Mouse (Mus musculus) neural tube, embryonic 15.5 days (tissue): Measurements from ENCODE around the gene Cpne5. TPM values are rescaled to one million over a fixed set of nuclear protein-coding genes. Genes with fewer than 3 reads are reported as not detected.
"Not testable (repeated sequence)": the region's sequence is repeated elsewhere in the genome, so short reads cannot be mapped to it uniquely, and the experiment has no call there.

Experiments used
- ATAC-seq: fragments of 200-750 bp; cut with Nextera tagmentation; 2 replicates; pipeline ENCODE4 v1.8.0; 2017; ENCODE audit warnings: mild to moderate bottlenecking, moderate TSS enrichment, moderate library complexity; ENCODE audit not compliant: low FRiP score
- H3K27ac ChIP-seq: fragments of 300-500 bp; sonication (generic); replicated peaks from 2 replicates; pipeline ENCODE4 v1.5.1; 2015; ENCODE audit warnings: mild to moderate bottlenecking, inconsistent platforms
- H3K27me3 ChIP-seq: fragments of 300-500 bp; sonication (generic); replicated peaks from 2 replicates; pipeline ENCODE4 v1.6.1; 2015; ENCODE audit warnings: inconsistent platforms
- H3K36me3 ChIP-seq: fragments of 300-500 bp; sonication (generic); 2 replicates; pipeline ENCODE4 v1.6.1; 2015; ENCODE audit warnings: inconsistent platforms
- H3K4me1 ChIP-seq: fragments of 300-500 bp; sonication (generic); 2 replicates; pipeline ENCODE4 v1.6.1; 2015; ENCODE audit warnings: inconsistent platforms
- H3K4me2 ChIP-seq: fragments of 300-500 bp; sonication (generic); 2 replicates; pipeline ENCODE4 v1.6.1; 2015; ENCODE audit warnings: inconsistent platforms, mild to moderate bottlenecking, moderate library complexity
- H3K4me3 ChIP-seq: fragments of 300-500 bp; sonication (generic); replicated peaks from 2 replicates; pipeline ENCODE4 v1.5.1; 2015; ENCODE audit warnings: mild to moderate bottlenecking, inconsistent platforms
- H3K9ac ChIP-seq: fragments of 300-500 bp; sonication (generic); replicated peaks from 2 replicates; pipeline ENCODE4 v1.6.1; 2015; ENCODE audit warnings: mild to moderate bottlenecking, inconsistent platforms
- H3K9me3 ChIP-seq: fragments of 300-500 bp; sonication (generic); replicated peaks from 2 replicates; pipeline ENCODE4 v1.6.1; 2016; ENCODE audit warnings: inconsistent platforms
- WGBS: fragments of 180-500 bp; shearing (Covaris S2); methylation state at CpG from one replicate; pipeline ENCODE4 v1.1.7; 2015; ENCODE audit warnings: mixed read lengths; 5-methylcytosine and 5-hydroxymethylcytosine counted together
- polyA plus RNA-seq: library from polyadenylated mRNA; unstranded; fragments of >200 nt; fragmentation: Nextera tagmentation; extraction: Ambion mirVana; gene quantifications from 2 replicates; pipeline ENCODE4 v1.2.1, GENCODE M21; 2015

Cpne5 gene
- polyA plus RNA-seq, 1 experiment from 2014 or later = 61.2 TPM

DNA sequence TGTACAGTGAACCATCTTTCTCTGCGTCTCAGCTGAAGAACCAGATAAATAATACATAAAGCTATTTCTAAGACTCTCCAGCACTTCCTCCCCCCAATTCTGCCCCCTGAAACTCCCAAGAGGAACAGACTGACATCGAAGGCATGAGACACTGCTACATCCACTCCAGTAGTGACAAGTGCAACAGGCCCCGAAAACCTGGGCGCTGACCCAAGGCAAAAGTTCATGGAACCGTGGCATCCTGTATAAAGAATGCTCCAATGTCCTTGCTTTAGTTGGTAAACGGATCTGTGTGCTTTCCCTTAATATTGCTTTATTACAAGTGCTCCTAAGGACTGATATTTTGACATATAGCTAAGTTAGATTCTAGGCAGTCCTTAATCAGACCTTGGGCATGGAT lies 16.8 kb upstream of the Cpne5 start:
- not testable (repeated sequence) for H3K4me3 ChIP-seq, H3K27ac ChIP-seq, ATAC-seq, H3K4me2 ChIP-seq, H3K9ac ChIP-seq, H3K27me3 ChIP-seq, H3K9me3 ChIP-seq
- WGBS = 90% methylated on average over 6 of the region's 6 CpGs
- H3K36me3 ChIP-seq = peaks cover 31% of the 10 kb centered on the region
- peaks cover 35% of the 10 kb centered on the region for H3K4me1 ChIP-seq

DNA sequence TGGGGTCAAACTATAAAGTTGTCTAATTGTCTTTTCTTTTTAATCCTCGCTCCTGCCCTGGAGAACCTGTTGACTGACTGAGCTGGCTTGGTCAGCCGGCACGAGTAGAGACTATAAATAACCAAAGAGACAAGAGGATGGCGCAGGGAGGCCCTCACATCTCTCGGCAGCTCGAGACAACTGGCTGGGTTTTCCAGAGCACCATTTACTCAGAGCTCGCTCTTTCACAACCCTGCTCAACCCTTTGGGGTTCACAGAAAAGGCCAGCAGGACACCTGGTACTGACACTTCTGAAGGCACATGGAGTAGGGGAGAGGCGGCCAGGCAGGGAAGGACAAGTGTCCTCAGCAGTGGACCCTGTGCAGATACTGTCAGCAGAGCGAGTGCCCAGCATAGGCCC lies 15.7 kb upstream of the Cpne5 start:
- no peak for ATAC-seq
- no peak overlapping the region for H3K27ac ChIP-seq

DNA sequence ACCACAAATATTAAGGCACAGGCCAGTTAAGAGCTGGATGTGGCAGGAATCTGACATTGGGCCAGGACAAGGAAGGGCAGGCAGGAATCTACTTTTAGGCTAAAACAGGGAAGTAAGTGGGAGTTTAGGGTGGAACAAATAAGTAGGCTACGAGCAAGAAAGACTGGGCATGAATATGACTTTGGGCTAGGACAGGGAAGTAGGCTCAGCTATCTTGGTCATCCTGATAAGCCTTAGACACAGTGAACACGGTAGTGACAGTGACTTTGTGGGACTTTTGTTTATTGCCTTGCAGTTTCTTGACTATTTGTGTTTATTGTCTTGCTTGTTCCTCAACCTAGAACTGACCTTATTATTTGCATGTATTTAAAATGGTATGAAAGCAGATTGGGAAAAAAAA lies 15.3 kb upstream of the Cpne5 start:
- Histone ChIP-seq H3K4me3 (no peak overlapping the region), H3K9me3 (no peaks in the 10 kb centered on the region), H3K27me3 (no peaks in the 10 kb centered on the region), H3K9ac (no peak overlapping the region), H3K36me3 (peaks cover 32% of the 10 kb centered on the region), H3K27ac (no peak overlapping the region), H3K4me2 (no peak overlapping the region), H3K4me1 (peaks cover 26% of the 10 kb centered on the region)
- WGBS = 87% methylated on average over 2 of the region's 2 CpGs
- ATAC-seq = no peak

More for the DNA sequence above, 15.7 kb upstream of the Cpne5 start:
- H3K9me3 ChIP-seq = no peaks in the 10 kb centered on the region
- H3K4me1 ChIP-seq = peaks cover 30% of the 10 kb centered on the region
- peaks cover 36% of the 10 kb centered on the region for H3K36me3 ChIP-seq
- H3K4me2 ChIP-seq = no peak overlapping the region
- H3K4me3 ChIP-seq = no peak overlapping the region
- no peaks in the 10 kb centered on the region for H3K27me3 ChIP-seq
- H3K9ac ChIP-seq = no peak overlapping the region
- 51% methylated on average over 9 of the region's 9 CpGs for WGBS

DNA sequence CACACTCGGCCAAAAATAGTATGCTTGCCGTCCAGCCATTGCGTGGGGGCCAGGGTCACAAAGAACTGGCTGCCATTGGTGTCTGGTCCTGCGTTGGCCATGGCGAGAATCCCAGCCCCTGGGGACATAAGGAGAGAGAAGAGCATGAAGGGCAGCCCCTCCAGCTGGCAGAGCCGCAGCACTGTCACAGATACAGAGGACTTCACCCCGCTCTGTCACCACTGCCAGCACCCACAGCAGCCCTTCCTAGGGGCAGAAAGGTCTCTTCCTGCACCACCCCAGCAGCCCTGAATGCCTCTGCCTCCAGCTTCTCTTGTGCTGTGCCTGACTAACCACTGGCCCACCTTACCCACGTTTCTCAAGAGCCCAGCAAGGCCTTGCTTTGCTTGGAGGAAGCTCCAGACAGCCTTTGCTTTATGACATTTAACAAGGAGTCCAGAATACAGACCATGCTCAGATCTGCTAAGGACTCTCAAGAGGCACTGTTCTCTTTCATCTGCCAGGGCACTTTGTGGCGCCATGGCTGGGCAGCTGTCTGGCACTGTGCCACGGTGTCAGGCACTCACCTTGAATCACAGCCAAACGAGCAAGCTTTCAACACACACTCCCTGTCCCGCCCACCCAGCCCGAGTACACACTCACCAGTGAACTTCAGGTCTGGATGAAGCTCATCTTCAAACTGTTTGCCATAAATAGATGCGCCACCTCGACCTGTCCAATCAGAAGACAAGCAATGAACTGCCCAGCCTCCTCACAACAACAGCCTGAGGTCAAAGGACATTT lies 13.8 kb upstream of the Cpne5 start:
- H3K36me3 ChIP-seq = peaks cover 25% of the 10 kb centered on the region

DNA sequence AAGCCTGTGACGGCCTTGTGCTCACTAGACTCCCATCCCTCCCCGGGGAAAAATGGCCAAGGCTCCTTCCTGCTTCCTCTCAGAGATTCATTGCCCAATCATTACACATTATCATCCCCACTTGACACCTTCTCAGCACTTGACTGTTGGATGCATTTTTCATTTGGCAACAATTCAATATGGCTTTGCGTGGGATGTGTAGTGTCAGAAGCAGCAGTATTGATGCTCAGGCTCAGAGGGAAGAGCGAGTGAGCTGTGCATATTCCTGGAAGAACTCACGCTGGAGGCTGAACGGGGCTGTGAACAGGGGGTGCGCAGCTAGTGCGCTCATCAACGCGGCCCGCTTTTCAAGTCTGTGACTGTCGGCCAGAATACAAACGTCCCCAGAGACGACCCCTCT lies 13.0 kb upstream of the Cpne5 start:
- not testable (repeated sequence) for H3K27ac ChIP-seq, H3K4me3 ChIP-seq, ATAC-seq, H3K4me2 ChIP-seq, H3K9ac ChIP-seq, H3K27me3 ChIP-seq, H3K9me3 ChIP-seq
- peaks cover 29% of the 10 kb centered on the region for H3K4me1 ChIP-seq
- WGBS = 78% methylated on average over 14 of the region's 14 CpGs
- peaks cover 25% of the 10 kb centered on the region for H3K36me3 ChIP-seq

More for the DNA sequence above, 13.8 kb upstream of the Cpne5 start:
- Histone ChIP-seq H3K9ac (no peak overlapping the region), H3K9me3 (no peaks in the 10 kb centered on the region), H3K27ac (peak overlapping the region; percentile 58; the same call in 1 of the 2 replicates), H3K4me3 (no peak overlapping the region), H3K4me2 (no peak overlapping the region), H3K27me3 (no peaks in the 10 kb centered on the region), H3K4me1 (peaks cover 23% of the 10 kb centered on the region)
- ATAC-seq = no peak
- 71% methylated on average over 15 of the region's 15 CpGs for WGBS

DNA sequence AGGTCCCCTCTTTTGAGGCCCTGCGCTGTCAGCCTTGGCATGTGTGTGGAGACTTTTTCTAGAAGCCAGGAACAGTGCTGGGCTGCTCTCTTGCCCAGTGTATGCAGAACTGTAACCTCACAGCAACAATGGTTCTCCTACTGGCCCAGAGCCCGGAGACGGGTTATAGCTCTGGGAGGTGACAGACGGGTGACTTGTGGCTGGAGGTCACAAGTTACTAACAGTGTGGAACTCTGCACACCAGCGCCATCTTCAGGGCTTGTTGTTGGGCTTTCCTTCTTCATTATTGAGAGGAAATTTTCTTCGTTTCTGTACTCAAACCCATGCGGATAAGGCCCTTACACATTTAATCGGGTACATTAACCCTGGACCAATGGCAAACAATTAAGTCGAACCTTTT lies 11.5 kb upstream of the Cpne5 start:
- H3K9ac ChIP-seq = no peak overlapping the region
- no peak overlapping the region for H3K4me3 ChIP-seq
- H3K4me2 ChIP-seq = no peak overlapping the region
- H3K27ac ChIP-seq = no peak overlapping the region
- no peaks in the 10 kb centered on the region for H3K27me3 ChIP-seq
- peaks cover 43% of the 10 kb centered on the region for H3K4me1 ChIP-seq
- 54% methylated on average over 9 of the region's 9 CpGs for WGBS
- no peaks in the 10 kb centered on the region for H3K9me3 ChIP-seq
- no peak for ATAC-seq
- H3K36me3 ChIP-seq = peaks cover 25% of the 10 kb centered on the region

DNA sequence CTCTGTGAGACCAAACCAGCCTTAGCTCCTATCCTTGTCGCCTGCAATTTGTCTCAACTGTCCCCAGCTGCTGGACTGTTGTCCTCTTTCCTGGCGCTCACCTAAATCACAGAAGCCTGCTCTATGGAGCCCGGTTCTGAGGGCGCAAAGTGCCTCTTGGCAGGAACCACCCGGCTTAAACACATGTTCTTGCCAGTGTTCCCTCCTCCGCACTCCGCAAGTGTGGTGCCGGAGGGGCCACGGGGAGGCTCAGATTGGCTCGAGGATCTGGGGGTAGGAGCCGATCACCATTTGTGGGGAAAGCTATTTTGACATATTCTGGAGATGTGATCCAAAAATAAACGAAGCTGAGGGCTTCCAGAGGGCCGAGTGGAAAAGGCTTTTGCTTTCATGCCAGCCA lies 9.9 kb upstream of the Cpne5 start:
- no peak overlapping the region for H3K9ac ChIP-seq
- H3K27ac ChIP-seq = no peak overlapping the region
- no peak for ATAC-seq
- no peak overlapping the region for H3K4me3 ChIP-seq
- no peaks in the 10 kb centered on the region for H3K9me3 ChIP-seq
- H3K36me3 ChIP-seq = peaks cover 25% of the 10 kb centered on the region
- 74% methylated on average over 13 of the region's 13 CpGs for WGBS
- H3K27me3 ChIP-seq = no peaks in the 10 kb centered on the region
- H3K4me1 ChIP-seq = peaks cover 55% of the 10 kb centered on the region
- no peak overlapping the region for H3K4me2 ChIP-seq

DNA sequence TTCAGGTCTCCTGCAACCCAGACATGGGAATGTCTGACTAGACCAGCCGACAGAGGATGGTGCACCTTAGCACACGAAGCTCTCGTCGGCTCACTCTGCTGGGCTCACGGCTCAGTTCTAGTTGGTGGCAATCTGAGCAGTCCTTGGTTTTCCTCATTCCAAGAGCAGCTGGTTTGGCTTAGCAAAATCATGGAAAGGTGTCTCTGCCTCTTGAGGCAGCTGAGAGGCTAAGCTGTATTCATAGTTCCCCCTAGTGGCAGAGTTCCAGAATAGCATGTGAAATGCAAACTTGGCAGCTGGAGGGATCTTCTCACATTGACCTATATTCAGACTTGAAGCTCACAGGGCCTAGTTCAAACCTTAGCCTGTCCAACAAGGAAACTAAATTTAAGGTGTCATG lies 8.6 kb upstream of the Cpne5 start:
- peak; percentile 58; the same call in 1 of the 2 replicates for ATAC-seq
- Histone ChIP-seq H3K36me3 (peaks cover 21% of the 10 kb centered on the region), H3K4me2 (no peak overlapping the region), H3K4me1 (peaks cover 48% of the 10 kb centered on the region), H3K9me3 (no peaks in the 10 kb centered on the region), H3K27me3 (no peaks in the 10 kb centered on the region), H3K27ac (0 out of 2 replicates have a peak overlapping the region, but pooled peaks have one; percentile 54), H3K4me3 (no peak overlapping the region), H3K9ac (no peak overlapping the region)
- WGBS = 23% methylated on average over 5 of the region's 5 CpGs

DNA sequence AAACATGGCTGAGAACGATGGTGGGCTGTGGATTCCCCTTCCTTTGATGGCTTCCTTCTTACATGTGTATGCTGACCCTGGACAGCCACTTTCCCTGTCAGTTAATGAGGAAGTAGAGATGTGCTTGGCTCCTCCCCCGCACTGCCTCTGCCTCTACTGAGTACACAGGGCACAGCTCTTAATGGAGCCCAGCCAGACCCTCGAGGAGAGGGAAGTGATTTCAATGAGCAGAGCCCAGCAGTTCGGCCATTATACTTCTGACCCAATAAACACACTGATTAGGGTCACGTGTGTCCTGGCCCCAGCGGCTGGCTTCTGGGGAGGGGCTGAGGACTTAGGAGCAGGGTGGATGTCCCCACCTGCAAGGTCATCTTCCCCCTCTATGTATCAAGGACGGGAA lies 7.8 kb upstream of the Cpne5 start:
- 32% methylated on average over 7 of the region's 7 CpGs for WGBS
- H3K4me3 ChIP-seq = no peak overlapping the region
- peaks cover 40% of the 10 kb centered on the region for H3K4me1 ChIP-seq
- 0 out of 2 replicates have a peak, but pooled peaks have one; percentile 13 for ATAC-seq
- H3K9me3 ChIP-seq = no peaks in the 10 kb centered on the region
- peaks cover 13% of the 10 kb centered on the region for H3K36me3 ChIP-seq
- no peak overlapping the region for H3K4me2 ChIP-seq
- no peaks in the 10 kb centered on the region for H3K27me3 ChIP-seq
- H3K27ac ChIP-seq = peak overlapping the region; percentile 45; the same call in 1 of the 2 replicates
- H3K9ac ChIP-seq = 0 out of 2 replicates have a peak overlapping the region, but pooled peaks have one; percentile 7

DNA sequence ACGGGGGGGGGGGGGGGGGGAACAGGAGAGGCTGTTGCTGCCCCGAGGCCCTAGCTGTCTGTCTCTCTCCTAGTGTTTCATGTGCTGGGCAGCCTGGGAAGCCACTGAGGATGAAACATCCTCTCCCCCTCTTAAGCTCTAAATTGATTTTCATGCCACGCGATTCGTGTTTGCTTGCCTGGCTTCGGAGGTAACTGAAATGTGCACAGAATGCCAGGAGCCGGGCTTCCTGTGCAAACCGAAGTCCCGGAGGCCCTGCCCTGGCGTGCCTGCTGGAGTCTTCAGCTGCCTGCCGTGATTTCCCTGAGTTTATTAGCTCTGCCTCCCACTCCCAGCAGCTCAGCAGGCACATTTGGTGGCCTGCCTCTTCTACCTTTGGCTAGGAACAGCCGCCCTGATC lies 6.9 kb upstream of the Cpne5 start:
- Histone ChIP-seq H3K4me2 (peak overlapping the region; percentile 19; the same call in 1 of the 2 replicates), H3K27ac (0 out of 2 replicates have a peak overlapping the region, but pooled peaks have one; percentile 45), H3K4me3 (no peak overlapping the region), H3K36me3 (peaks cover 7% of the 10 kb centered on the region), H3K9ac (0 out of 2 replicates have a peak overlapping the region, but pooled peaks have one; percentile 10), H3K27me3 (0 out of 2 replicates have a peak, but pooled peaks cover 4% of the 10 kb centered on the region), H3K4me1 (peaks cover 40% of the 10 kb centered on the region), H3K9me3 (no peaks in the 10 kb centered on the region)
- no peak for ATAC-seq
- WGBS = 11% methylated on average over 12 of the region's 12 CpGs

DNA sequence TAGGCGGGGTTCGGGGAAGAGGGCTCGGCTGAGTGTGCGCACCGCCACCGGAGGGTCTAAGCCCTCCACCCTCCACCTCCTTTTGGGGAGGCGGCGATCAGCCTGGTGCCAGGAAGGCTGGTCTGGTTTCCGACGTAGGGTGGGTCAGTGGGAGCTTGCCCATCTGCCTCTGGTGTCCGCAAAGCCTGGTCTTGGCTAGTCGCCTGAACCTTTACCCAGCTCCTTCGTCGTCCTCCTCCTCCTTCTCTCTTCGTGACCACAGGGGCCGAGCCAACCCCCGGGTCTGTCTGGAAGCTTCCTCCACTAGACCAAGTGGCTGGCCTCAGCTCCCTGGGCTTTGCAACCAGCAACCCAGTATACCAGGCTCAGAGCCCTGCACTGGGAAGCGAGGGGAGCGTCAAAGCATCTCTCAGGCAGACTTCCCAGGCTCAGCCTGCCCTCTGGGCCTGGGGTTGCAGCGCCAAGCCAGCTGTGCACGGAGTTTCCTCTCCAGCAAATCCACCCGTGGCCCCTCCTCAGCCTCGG lies 516 bp upstream of the Cpne5 start:
- Histone ChIP-seq H3K27ac (peak overlapping the region; percentile 64), H3K9me3 (no peaks in the 10 kb centered on the region), H3K4me1 (peaks cover 41% of the 10 kb centered on the region), H3K4me3 (peak overlapping the region; percentile 64), H3K27me3 (peaks cover 21% of the 10 kb centered on the region), H3K36me3 (no peaks in the 10 kb centered on the region), H3K9ac (peak overlapping the region; percentile 64), H3K4me2 (peak overlapping the region; percentile 99)
- 0 out of 2 replicates have a peak, but pooled peaks have one; percentile 12 for ATAC-seq
- WGBS = 1% methylated on average over 23 of the region's 23 CpGs

DNA sequence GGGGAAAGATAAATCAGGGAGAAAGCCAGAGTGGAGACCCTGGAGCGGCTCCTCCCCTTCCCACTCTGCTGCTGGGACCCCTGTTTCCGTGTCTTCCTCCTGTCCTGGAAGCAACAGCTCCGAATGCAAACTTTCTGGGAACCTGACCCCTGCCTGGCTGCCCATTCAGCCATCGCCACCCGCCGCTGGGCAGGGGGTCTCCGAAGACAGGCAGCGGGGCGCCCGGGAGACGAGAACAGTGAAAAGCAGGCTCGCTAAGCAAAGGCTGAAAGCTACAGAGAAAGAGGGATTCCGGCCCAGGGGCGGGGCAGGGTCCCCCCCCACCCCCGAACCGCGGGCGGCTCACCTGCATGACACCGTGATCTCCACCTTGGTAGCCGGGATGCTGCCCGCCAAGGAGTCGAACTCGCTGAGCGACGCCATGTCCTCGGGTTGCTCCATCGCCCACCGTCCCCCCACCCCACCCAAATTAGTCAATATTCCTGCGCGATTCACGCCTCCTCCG lies 648 bp downstream of the Cpne5 start:
- peak overlapping the region; percentile 99 for H3K4me2 ChIP-seq
- H3K4me1 ChIP-seq = peaks cover 30% of the 10 kb centered on the region
- no peak; the same call in 1 of the 2 replicates for ATAC-seq
- H3K27me3 ChIP-seq = peaks cover 21% of the 10 kb centered on the region
- peak overlapping the region; percentile 64 for H3K4me3 ChIP-seq
- under 1% methylated on average over 31 of the region's 32 CpGs for WGBS
- H3K27ac ChIP-seq = peak overlapping the region; percentile 64
- peak overlapping the region; percentile 64 for H3K9ac ChIP-seq
- no peaks in the 10 kb centered on the region for H3K9me3 ChIP-seq
- H3K36me3 ChIP-seq = no peaks in the 10 kb centered on the region
